Mouse (Mus musculus) lung, postnatal 0 days (tissue): ENCODE results near the gene Ppp3ca. TPM values are rescaled to one million over a fixed set of nuclear protein-coding genes. Genes with fewer than 3 reads are reported as not detected.

Experiments
- ATAC-seq: fragments of 200-750 bp; cut with Nextera tagmentation; 2 replicates; pipeline ENCODE4 v1.8.0; 2017; ENCODE audit warnings: moderate library complexity
- DNase-seq: peaks from one replicate; pipeline ENCODE4 v3.0.0-alpha.2; 2016; ENCODE audit warnings: low spot score
- H3K27ac ChIP-seq: fragments of 300-500 bp; sonication (generic); 2 replicates; pipeline ENCODE4 v1.5.1; 2014; ENCODE audit warnings: antibody characterized with exemption, mild to moderate bottlenecking, low read length, mixed read lengths
- H3K27me3 ChIP-seq: fragments of 300-500 bp; sonication (generic); replicated peaks from 2 replicates; pipeline ENCODE4 v1.6.1; 2014; ENCODE audit warnings: low read length, mixed read lengths; ENCODE audit not compliant: insufficient read depth
- H3K36me3 ChIP-seq: fragments of 300-500 bp; sonication (generic); 2 replicates; pipeline ENCODE4 v1.6.1; 2014; ENCODE audit warnings: low read length, mixed read lengths; ENCODE audit not compliant: insufficient read depth
- H3K4me1 ChIP-seq: fragments of 300-500 bp; sonication (generic); 2 replicates; pipeline ENCODE4 v1.6.1; 2014; ENCODE audit warnings: antibody characterized with exemption, low read depth, low read length, mixed read lengths; ENCODE audit not compliant: insufficient read depth
- H3K4me2 ChIP-seq: fragments of 300-500 bp; sonication (generic); replicated peaks from 2 replicates; pipeline ENCODE4 v1.6.1; 2014; ENCODE audit warnings: low read depth, mild to moderate bottlenecking, low read length, moderate library complexity, mixed read lengths
- H3K4me3 ChIP-seq: fragments of 300-500 bp; sonication (generic); 2 replicates; pipeline ENCODE4 v1.5.1; 2014; ENCODE audit warnings: low read depth, low read length
- H3K9ac ChIP-seq: fragments of 300-500 bp; sonication (generic); replicated peaks from 2 replicates; pipeline ENCODE4 v1.6.1; 2014; ENCODE audit warnings: low read depth, mild to moderate bottlenecking
- H3K9me3 ChIP-seq: fragments of 300-500 bp; sonication (generic); 2 replicates; pipeline ENCODE4 v1.6.1; 2016; ENCODE audit warnings: low read length, mixed read lengths
- CTCF ChIP-seq: IDR thresholded peaks from 2 replicates; pipeline ENCODE4 v1.5.1; 2016; ENCODE audit warnings: antibody characterized with exemption, mild to moderate bottlenecking
- EP300 ChIP-seq: IDR thresholded peaks from 2 replicates; pipeline ENCODE4 v1.6.1; 2016; ENCODE audit warnings: antibody characterized with exemption, mild to moderate bottlenecking, control low read depth
- WGBS: fragments of 180-500 bp; shearing (Covaris S2); extraction: QIAGEN DNeasy Blood & Tissue Kit; methylation state at CpG from one replicate; pipeline ENCODE4 v1.1.7; 2014; 5-methylcytosine and 5-hydroxymethylcytosine counted together
- polyA plus RNA-seq: library from polyadenylated mRNA; unstranded; fragments of >200 nt; fragmentation: Nextera tagmentation; extraction: Ambion mirVana; gene quantifications from 2 replicates; pipeline ENCODE4 v1.2.1, GENCODE M21; 2015

The Ppp3ca gene
- polyA plus RNA-seq, 1 experiment from 2014 or later = 105 TPM

DNA sequence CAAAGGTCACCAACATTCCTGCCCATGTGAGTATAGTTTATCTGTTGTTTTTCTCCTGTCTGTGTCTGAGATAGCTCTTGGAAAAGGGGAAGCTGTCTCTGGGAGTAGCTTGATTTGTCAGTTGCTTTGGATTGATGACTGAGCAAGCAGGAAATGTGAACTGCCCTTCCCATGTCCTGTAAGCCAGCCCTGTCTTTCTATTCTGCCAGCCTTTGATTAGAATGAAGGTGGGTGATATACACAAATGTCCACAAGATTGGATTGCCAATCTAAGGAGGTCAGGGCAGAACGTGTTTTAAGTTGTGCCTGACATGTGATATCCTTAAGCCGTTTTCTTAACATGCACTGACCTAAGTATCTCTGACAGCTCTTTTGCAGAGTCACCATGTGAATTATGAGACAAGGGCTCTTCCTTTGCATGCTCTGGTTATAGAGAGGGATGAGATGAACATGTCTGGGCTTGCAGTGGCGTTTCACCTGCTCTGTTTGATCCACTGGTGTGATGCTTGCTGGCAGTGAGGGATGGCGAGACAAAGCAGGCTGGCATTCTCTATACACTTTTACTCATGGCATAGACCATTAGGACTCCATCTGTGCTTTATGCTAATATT is 120.4 kb downstream of the Ppp3ca start:
- H3K9me3 ChIP-seq = no peaks in the 10 kb centered on the region
- no peak overlapping the region for H3K4me2 ChIP-seq
- H3K9ac ChIP-seq = no peak overlapping the region
- H3K27me3 ChIP-seq = no peaks in the 10 kb centered on the region
- 36% methylated on average over 4 of the region's 4 CpGs for WGBS
- no peak overlapping the region for H3K4me3 ChIP-seq
- H3K36me3 ChIP-seq = no peaks in the 10 kb centered on the region
- no peak for TF ChIP-seq CTCF
- no peak; the same call in 1 of the 2 replicates for TF ChIP-seq EP300
- ATAC-seq = no peak
- peak overlapping the region; percentile 14; the same call in 1 of the 2 replicates for H3K27ac ChIP-seq
- no peak for DNase-seq
- H3K4me1 ChIP-seq = peaks cover 6% of the 10 kb centered on the region; the same call in 1 of the 2 replicates

DNA sequence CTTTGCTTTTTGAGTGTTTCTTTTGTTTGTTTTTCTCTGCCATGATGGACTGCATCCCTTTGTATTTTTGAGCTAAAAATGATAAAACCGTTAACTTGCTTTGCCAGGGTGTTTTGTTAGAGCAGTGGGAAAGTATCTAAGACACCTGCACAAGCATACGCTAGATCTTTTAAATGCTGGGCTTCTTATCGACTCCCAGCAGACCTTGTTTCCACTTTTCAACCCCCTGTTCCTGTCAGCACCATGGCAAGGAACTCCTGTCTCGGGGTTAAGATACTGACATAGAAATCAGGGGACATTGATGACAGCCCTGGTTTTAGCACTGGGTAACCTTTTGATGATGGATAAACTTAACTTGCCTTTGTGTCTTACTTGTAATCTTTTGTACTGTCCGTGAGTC is 121.5 kb downstream of the Ppp3ca start:
- peaks cover 6% of the 10 kb centered on the region; the same call in 1 of the 2 replicates for H3K4me1 ChIP-seq
- no peaks in the 10 kb centered on the region for H3K36me3 ChIP-seq
- no peaks in the 10 kb centered on the region for H3K9me3 ChIP-seq
- H3K4me3 ChIP-seq = no peak overlapping the region
- no peak overlapping the region for H3K27ac ChIP-seq
- ATAC-seq (no peak), DNase-seq (no peak)
- TF ChIP-seq CTCF (no peak), EP300 (no peak)
- 72% methylated on average over 5 of the region's 5 CpGs for WGBS
- H3K27me3 ChIP-seq = no peaks in the 10 kb centered on the region
- H3K4me2 ChIP-seq = no peak overlapping the region
- H3K9ac ChIP-seq = no peak overlapping the region

DNA sequence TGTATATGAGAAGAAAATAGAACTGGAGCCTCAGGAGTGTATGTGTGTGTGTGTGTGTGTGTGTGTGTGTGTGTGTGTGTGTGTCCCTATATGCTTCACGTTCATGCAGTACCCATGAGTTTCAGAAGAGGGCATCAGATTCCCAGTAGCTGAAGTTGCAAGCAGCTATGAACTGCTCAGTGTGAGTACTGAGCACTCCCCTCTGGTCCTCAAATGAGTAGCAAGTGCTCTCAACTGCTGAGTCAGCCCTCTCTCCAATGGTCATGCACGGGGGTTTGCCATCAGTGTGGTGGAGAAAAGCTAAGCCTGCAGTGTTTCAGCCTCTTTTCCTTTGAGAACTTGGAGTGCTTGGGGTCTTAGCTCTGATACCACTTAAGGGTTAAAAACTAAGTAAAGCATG is 122.0 kb downstream of the Ppp3ca start:
- DNase-seq (no peak), ATAC-seq (no peak)

DNA sequence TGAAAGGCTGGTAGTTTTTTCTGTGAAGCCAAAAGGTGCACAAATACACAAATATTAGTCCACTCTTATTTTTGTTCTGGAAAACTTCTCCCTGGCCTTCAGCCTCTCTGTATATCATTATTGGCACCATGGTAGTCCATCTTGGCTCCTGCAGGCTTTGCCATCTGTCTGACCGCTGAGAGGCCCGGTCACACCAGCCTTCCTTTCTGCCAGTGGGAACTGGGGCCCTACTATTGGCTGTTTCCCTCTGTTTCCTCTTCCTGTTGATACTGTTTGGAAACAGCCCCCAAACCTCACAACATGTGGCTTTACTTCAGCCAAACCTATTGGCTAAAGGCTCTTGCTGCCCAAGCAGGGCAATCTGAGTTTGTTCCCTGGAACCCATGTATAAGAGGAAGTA is 123.5 kb downstream of the Ppp3ca start:
- no peaks in the 10 kb centered on the region for H3K27me3 ChIP-seq
- no peak overlapping the region for H3K27ac ChIP-seq
- TF ChIP-seq EP300 = no peak
- WGBS = 82% methylated on average over 2 of the region's 2 CpGs
- peaks cover 6% of the 10 kb centered on the region; the same call in 1 of the 2 replicates for H3K4me1 ChIP-seq
- DNase-seq (no peak), ATAC-seq (no peak)
- no peaks in the 10 kb centered on the region for H3K9me3 ChIP-seq
- no peak overlapping the region for H3K4me3 ChIP-seq
- H3K36me3 ChIP-seq = no peaks in the 10 kb centered on the region
- no peak overlapping the region for H3K4me2 ChIP-seq
- no peak overlapping the region for H3K9ac ChIP-seq

More for the DNA sequence above, 122.0 kb downstream of the Ppp3ca start:
- Histone ChIP-seq H3K4me1 (peaks cover 6% of the 10 kb centered on the region; the same call in 1 of the 2 replicates), H3K27me3 (no peaks in the 10 kb centered on the region), H3K27ac (no peak overlapping the region), H3K4me3 (no peak overlapping the region), H3K9ac (no peak overlapping the region), H3K9me3 (no peaks in the 10 kb centered on the region), H3K36me3 (no peaks in the 10 kb centered on the region), H3K4me2 (no peak overlapping the region)
- WGBS = 88% methylated on average over 2 of the region's 2 CpGs
- TF ChIP-seq EP300 (no peak), CTCF (peak; percentile 31)

DNA sequence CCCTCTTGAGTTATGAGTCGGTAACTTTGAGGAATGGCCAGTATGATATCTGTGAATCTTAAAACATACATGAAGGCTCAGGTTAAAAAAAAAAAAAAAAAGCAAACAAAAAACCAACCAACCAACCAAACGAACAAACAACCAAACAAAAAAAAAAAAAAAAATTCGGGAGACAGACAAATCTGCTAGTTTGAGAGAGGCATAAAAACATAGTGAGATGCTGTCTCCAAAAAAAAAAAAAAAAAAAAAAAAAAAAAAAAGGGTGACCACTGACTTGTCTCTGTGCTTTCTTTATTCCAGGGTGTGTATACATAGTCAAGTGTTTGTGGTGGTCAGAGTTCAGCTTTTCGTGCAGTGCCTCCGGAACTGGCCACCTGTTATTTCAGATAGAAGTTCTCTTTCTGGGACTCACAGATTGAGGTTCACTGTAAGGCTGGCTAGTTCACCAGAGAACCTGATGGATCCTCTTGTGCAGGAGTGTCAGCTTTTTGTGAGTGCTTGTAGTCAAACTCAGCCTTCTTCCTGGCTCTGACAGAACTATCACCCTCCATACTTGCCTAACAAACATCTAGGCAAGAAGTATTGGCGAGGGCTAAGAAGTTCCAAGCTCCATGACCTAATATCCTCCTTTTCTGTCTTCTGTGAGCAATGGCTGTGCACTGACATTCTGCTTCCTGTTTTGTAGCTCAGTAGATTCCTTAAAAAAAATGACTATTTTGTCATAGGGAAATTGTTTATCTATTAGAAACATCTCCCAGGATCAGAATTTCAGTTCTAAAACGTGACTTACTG is 124.7 kb downstream of the Ppp3ca start:
- H3K4me1 ChIP-seq = peaks cover 6% of the 10 kb centered on the region; the same call in 1 of the 2 replicates
- no peak overlapping the region for H3K4me3 ChIP-seq
- H3K9ac ChIP-seq = no peak overlapping the region
- H3K27me3 ChIP-seq = no peaks in the 10 kb centered on the region
- H3K36me3 ChIP-seq = no peaks in the 10 kb centered on the region
- DNase-seq (no peak), ATAC-seq (no peak)
- no peak overlapping the region for H3K4me2 ChIP-seq
- H3K27ac ChIP-seq = no peak overlapping the region
- TF ChIP-seq CTCF = no peak
- TF ChIP-seq EP300 = no peak
- no peaks in the 10 kb centered on the region for H3K9me3 ChIP-seq
- 53% methylated on average over 7 of the region's 7 CpGs for WGBS

DNA sequence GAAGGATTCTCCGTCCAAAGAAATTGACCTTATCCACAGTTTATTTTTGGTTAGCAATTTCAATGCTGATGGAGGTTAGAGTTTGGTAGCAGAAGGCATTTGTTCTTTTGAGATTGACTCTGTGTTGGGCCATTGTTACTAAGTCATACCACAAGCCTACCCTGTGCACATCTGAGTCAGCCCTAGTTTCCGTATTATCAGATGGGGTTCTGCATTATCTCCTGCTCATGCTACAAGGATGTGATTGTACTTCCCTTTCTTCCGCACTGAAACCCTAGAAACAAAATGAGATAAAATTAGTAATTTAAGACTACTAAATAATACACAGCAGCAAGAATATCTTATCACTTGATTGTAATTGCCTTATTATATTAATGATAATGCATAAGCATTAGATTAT is 129.0 kb downstream of the Ppp3ca start:
- TF ChIP-seq EP300 = no peak
- DNase-seq = no peak
- no peak overlapping the region for H3K9ac ChIP-seq
- no peaks in the 10 kb centered on the region for H3K27me3 ChIP-seq
- H3K27ac ChIP-seq = no peak overlapping the region
- no peak overlapping the region for H3K4me2 ChIP-seq
- no peaks in the 10 kb centered on the region for H3K36me3 ChIP-seq
- H3K9me3 ChIP-seq = no peaks in the 10 kb centered on the region
- H3K4me1 ChIP-seq = peaks cover 3% of the 10 kb centered on the region; the same call in 1 of the 2 replicates
- WGBS = 93% methylated on average over 3 of the region's 3 CpGs
- no peak for ATAC-seq
- no peak overlapping the region for H3K4me3 ChIP-seq
